Mouse (Mus musculus): Measurements from ENCODE around the gene Hist1h2af.
"Not testable (repeated sequence)": the region's sequence is repeated elsewhere in the genome, so short reads cannot be mapped to it uniquely, and the experiment has no call there.

Hist1h2af gene

DNA sequence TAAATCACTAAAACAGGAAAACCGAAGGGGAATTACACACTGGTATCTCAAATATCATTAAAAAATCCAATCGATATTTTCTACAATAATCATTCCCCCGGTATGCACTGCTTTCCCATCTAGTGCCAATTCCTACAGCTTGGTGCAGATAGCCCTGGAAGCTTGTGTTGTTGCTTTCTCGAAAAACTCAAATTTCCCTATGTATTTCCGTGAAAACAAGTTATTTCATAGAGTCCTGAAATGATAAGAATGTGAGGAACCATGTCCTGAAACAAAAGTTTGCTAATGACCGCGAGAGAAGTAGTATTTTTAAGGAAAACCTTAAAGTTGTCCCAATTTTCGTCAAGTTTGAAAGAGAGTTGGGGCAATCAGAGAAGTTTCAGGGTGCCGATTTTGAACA lies 20.7 kb downstream of the Hist1h2af start:
- in situ Hi-C loops (cut with MboI, MseI), result no loop called here

DNA sequence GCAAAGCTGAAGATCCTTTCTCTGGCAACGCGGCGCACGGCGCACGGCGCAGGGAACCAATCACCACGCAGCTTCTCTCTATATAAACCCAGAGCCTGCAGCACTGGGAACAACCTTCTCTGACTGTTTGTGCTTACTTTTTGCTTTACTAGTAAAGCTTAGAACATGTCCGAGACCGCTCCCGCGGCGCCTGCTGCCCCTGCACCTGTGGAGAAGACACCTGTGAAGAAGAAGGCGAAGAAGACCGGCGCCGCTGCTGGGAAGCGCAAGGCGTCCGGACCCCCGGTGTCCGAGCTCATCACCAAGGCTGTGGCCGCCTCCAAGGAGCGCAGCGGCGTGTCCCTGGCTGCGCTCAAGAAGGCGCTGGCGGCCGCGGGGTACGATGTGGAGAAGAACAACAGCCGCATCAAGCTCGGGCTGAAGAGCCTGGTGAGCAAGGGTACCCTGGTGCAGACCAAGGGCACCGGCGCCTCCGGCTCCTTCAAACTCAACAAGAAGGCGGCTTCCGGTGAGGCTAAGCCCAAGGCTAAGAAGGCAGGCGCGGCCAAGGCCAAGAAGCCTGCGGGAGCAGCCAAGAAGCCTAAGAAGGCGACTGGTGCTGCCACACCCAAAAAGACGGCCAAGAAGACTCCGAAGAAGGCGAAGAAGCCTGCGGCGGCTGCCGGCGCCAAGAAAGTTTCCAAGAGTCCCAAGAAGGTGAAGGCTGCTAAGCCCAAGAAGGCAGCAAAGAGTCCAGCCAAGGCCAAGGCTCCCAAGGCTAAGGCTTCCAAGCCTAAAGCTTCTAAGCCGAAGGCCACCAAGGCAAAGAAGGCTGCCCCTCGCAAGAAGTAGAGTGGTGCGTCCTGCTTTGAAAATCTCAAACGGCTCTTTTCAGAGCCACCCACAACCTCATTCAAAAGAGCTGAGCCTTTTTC lies 21.5 kb downstream of the Hist1h2af start:
- in situ Hi-C loops (cut with MboI, MseI), result no loop called here

DNA sequence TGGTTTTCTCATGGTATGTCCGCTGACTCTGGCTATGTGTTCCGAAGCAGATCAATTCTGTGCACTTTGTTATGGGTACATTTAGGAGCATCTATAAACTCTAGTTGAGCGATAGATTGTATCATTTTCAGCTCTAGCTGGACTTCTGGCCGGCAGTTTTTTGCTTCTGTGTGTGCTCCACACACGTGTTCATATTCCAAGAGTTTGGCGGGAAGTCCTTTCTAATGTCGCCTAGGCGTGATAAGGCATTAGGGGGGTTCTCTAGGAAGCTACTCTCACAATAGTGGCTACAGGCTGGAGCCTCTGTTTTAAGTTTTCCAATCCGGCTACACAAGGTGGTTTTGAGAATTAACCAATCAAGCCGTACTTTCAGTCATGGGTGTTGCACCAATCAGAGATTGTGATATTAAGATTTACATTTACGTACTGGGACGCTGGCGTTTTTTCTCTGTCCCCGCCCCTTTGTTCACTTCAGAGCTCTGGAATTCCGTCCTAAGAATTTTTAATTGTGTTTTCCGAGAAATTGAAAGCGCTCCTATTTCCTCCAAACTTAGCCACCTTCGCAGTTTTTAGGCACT lies 22.2 kb downstream of the Hist1h2af start:
- in situ Hi-C loops (cut with MboI, MseI), result no loop called here

DNA sequence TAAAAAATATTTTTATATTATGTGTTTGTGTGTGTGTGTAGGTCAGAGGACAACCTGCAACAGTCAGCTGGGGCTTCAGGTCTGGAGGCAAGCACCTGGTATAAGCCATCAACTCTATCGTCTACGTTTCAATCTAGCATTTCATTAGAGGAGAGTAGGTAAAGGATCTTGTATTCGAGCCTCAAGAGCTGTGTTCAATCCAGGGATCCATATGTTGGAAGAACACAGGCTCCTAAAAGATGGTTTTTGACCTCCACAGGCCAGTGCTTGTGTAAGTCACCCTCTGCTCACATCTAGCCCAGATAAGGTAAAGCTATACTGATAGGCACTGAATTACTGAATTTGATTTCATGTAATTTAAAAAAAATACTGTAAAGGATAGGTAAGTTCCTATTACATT lies 23.2 kb downstream of the Hist1h2af start:
- in situ Hi-C loops (cut with MboI, MseI), result no loop called here

DNA sequence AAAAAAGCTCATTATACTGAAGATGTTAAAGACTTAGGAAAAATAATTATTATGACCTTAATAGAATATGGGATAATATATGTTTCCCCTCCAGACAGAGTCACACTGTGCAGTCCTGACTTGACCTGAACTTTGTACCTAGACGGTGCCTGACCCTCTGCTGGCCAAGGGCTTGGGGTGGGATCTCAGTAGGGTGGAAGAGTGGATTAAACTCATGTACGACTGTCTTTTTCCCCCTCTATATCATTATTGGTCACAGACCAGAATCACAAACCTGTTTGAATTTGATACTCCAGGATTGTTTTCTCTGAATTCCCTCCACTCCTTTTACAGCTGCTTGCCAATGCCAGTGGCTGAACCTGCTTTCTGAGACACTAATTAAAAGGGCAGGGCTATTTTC lies 27.0 kb downstream of the Hist1h2af start:
- in situ Hi-C loops (cut with MboI, MseI), result not testable (repeated sequence)

DNA sequence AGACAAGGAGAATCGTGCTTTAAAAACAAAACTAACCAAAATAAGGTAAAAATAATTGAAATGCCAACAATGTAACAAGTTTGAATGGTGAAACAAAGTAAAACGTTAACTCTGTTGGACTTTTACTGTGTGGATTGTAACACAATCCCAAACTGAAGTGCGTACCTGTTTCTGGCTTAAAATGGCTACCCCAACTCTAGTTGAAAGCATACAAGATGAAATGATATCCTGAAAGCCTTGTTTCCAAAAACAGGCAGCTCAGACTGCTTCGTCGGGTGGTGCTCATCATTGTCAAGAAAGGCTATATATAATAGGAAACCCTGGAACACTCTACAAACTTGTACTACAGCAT lies 27.8 kb downstream of the Hist1h2af start:
- in situ Hi-C loops (cut with MboI, MseI), result not testable (repeated sequence)

DNA sequence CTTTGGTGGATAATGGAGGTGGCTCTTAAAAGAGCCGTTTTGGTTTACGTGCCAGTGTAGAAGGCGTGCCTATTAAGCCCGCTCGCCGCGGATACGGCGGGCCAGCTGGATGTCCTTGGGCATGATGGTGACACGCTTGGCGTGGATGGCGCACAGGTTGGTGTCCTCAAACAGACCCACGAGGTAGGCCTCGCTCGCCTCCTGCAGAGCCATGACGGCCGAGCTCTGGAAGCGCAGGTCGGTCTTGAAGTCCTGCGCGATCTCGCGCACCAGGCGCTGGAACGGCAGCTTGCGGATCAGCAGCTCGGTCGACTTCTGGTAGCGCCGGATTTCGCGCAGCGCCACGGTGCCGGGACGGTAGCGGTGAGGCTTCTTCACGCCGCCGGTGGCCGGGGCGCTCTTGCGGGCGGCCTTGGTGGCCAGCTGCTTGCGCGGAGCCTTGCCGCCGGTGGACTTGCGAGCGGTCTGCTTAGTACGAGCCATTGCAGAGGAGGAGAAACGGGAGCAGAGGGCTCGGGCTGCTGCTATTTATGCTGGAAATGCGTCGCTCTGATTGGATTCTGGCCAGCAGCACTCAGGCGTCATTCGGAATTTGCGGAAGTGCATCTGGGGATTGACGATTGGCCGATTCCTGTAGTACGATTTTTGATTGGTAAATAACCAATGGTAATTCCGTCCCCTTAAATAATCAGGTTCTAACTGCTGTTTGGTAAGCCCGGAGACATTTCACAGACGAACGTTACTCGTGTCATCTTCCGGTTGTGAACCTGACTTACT lies 28.4 kb downstream of the Hist1h2af start, which contains the start of gene Hist1h3e:
Gene Hist1h3e, minus strand, starts transcription at position 487 of the 777 bp plus-strand sequence.
- in situ Hi-C loops (cut with MboI, MseI), result not testable (repeated sequence)

DNA sequence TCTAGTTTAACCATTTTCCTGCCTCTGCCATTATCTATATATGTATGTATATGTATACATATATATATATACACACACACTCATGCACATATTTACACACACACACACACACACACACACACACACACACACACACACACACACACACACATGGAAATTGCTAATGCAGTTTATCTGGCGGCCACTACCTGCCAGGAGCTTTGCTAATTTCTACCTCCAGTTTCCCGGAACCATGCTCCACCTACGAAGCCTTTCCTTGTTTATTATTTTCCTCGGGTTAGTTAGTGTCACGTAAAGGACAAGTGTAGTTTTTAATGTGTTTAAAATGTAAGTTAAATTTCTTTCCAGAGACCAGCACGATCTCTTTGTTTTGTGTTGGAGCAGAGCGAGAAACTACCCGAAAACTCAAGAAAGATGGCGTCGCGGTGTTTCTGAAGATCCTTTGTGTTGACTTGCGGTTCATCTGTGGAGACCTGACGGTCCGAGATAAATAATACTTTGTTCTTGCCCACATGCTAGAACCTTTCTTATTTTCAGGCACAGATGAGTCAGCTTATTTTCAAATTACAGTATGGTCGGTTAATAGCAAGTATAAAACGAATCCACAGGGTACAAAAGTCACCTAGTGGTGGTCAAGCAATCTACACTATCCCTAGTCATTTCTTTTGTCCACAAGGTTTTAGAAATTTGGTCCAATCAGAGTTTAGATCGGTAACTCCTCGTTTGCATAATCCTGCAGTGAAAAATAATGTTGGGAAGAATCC lies 29.2 kb downstream of the Hist1h2af start:
- in situ Hi-C loops (cut with MboI, MseI), result no loop called here

DNA sequence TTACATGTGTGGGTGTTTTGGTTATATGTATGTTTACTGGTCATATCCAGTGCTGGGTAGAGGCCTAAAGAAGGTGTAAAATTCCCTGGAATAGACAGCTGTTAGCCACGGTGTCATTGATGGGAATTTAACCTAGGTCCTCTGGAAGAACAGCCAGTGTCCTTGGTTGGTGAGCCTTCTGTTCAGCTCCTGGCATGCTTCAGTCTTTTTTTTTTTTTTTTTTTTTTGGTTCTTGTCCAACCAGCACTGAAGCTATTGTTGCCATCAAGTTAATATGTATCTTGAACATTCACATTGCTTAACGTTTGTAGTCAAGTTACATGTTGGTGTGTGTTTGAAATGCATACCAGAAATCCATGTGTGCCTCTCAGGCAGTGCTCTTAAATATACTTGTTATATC lies 30.8 kb downstream of the Hist1h2af start:
- in situ Hi-C loops (cut with MboI, MseI), result no loop called here

DNA sequence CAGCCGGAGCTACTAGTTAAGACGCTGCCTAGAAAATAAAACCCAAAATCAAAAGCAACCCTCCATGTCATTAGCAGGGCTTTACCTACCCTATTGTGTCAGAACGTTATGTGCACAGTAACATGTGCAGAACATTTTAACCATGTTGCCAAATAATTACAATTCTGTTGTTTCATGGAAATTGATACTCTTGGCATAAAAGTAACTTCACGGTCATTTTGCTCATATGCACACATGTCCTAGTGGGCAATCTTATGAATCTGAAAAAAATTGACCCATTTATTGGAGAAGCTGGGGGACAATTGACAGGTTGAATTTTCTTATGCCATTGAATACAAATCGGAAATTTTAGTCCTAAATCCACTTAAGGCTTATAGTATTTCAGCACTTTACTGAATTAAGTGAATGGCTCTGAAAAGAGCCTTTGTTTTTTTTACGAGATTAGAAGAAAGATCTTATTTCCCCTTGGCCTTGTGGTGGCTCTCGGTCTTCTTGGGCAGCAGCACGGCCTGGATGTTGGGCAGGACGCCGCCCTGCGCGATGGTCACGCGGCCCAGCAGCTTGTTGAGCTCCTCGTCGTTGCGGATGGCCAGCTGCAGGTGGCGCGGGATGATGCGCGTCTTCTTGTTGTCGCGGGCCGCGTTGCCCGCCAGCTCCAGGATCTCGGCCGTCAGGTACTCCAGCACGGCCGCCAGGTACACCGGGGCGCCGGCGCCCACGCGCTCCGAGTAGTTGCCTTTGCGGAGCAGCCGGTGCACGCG lies 36.7 kb downstream of the Hist1h2af start:
- in situ Hi-C loops (cut with MboI, MseI), result loop anchor here (5.0 kb wide), 2 partner anchors 112 to 1848 kb away; partner anchors contain the start of genes Hist1h2ac, Hist1h2bc and Hist1h2bm

DNA sequence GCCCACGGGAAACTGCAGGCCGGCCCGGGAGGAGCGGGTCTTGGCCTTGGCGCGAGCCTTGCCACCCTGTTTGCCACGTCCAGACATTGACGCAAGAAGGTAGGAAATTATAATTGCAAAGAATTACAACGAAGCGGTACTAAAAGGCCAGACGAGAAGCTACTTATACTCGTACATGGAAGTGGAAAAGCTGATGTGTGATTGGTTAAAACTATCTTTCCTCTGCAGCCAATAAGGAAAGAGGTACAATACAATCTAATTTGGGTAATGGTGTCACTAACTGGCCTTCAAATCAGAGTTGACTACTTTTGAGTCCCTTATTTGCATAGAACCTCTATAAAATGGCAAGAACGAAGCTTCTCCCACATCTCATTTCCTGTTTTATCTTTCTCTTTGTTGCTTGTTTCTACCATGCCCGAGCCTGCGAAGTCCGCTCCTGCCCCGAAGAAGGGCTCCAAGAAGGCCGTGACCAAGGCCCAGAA lies 37.4 kb downstream of the Hist1h2af start, which contains the start of the genes Hist1h2ae and Hist1h2bg:
Gene Hist1h2ae, minus strand, starts transcription at position 199 of the 482 bp plus-strand sequence.
Gene Hist1h2bg, plus strand, starts transcription at position 375 of the 482 bp plus-strand sequence.
- in situ Hi-C loops (cut with MboI, MseI), result loop anchor here (5.0 kb wide), 2 partner anchors 111 to 1849 kb away; partner anchors contain the start of genes Hist1h2ac, Hist1h2bc and Hist1h2bm

DNA sequence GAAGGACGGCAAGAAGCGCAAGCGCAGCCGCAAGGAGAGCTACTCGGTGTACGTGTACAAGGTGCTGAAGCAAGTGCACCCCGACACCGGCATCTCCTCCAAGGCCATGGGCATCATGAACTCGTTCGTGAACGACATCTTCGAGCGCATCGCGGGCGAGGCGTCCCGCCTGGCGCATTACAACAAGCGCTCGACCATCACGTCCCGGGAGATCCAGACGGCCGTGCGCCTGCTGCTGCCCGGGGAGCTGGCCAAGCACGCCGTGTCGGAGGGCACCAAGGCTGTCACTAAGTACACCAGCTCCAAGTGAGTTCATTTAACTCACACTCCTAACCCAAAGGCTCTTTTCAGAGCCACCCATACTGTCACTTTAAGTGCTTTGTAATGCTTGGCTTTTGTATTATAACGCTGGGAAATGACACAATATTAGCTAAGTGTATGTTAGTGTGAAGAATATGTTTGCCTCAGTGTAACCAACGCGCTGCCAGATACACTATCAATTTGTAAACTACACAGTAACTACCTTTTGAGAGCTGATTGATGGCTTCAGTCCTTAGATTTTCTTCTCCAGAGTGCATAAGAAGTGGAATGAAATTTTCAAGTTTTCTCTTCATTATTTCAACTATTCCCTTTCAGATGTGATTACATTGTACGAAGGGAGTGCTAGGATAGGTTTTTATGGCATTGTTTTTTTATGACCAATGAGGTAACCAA lies 38.0 kb downstream of the Hist1h2af start:
- in situ Hi-C loops (cut with MboI, MseI), result loop anchor here (5.0 kb wide), 2 partner anchors 111 to 1849 kb away; partner anchors contain the start of genes Hist1h2ac, Hist1h2bc and Hist1h2bm

DNA sequence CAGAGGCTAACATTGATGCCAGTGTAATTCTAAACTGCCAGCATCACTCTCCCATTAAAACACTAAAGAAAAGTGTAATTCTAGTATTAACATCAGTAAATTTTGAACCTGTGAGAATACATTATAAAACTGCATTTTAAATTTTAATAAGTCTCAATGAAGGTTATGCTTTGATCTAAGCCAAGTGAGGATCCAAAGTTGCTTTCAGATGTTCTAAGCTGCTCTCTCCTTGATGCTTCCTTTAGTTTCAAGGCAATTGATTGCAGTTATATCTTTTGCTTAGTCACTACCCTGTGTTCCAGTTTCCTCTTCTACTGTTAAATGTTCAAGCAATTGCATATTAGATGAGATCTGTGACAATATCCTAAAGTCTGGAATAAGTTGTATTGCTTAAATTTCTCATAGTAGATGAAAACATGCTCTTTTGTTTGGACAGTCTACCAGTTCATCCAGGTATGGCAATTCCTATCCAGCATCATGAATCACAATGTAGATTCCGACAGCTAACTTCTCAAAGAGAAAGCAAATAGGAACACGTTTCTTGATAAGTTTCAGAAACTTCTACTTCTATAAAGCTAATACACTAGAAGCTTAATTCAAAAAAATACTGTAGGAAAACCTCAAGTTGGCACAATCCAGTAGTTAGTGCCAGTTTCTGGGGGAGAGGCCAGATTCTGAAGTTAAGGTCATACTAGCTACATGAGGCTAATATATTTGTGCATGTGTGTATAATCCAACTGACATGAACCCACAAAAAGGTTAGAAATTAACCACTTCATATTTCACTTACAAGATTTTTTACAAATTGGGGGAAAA lies 38.7 kb downstream of the Hist1h2af start:
- in situ Hi-C loops (cut with MboI, MseI), result loop anchor here (5.0 kb wide), 2 partner anchors 110 to 1850 kb away; partner anchors contain the start of genes Hist1h2ac, Hist1h2bc and Hist1h2bm

DNA sequence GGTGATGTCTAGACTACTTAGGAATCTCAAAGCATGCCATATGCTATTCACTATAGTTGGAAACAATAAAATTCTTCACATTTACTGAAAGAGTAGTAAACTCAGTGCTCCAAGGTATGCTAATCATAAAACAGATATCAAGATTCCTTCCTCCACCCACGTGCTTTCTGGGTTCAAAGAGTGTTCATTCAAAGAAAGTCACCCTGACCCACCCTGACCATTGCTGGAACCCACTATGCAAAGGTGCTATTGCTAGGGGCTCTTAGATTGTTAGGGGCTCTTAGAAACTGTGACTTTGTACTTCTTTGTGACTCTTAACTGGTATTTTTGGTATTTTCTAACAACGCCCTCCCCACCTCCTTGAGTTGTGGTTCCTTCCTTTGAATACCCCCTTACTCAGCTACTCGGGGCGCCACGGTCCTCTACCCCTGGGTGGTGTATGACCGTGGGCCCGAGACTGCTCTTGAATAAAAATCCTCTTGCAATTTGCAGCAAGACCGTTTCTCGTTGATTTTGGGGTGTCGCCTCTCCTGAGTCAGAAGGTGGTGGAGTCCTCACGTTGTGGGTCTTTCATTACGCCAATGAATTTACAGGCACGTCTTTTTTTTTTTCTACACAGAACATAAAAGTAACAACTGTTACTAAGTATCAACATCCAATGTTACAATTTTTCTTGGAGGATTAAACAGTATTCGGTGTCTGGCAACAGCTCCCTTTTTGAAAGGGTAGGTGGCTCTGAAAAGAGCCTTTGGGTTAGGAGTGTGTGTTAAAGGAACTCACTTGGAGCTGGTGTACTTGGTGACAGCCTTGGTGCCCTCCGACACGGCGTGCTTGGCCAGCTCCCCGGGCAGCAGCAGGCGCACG lies 39.6 kb downstream of the Hist1h2af start:
- in situ Hi-C loops (cut with MboI, MseI), result loop anchor here (5.0 kb wide), 2 partner anchors 109 to 1851 kb away; partner anchors contain the start of genes Hist1h2ac, Hist1h2bc and Hist1h2bm

DNA sequence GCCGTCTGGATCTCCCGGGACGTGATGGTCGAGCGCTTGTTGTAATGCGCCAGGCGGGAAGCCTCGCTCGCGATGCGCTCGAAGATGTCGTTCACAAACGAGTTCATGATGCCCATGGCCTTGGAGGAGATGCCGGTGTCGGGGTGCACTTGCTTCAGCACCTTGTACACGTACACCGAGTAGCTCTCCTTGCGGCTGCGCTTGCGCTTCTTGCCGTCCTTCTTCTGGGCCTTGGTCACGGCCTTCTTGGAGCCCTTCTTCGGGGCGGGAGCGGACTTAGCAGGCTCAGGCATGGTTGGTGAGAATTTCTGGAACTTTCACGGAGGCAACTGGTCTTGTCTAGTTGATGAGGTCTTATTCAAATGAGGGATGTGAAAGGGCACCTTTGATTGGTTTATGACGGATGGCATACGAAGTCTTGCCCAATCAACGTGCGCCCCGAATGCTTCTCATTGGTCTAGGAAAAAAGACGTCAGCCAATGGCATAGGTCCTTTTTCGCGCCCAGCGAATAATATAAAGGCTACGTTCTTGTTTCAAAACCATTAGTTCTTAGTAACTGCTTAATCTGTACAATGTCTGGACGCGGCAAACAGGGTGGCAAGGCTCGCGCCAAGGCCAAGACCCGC lies 40.3 kb downstream of the Hist1h2af start, which contains the start of the genes Hist1h2bf and Hist1h2ad:
Gene Hist1h2bf, minus strand, starts transcription at position 299 of the 627 bp plus-strand sequence.
Gene Hist1h2ad, plus strand, starts transcription at position 484 of the 627 bp plus-strand sequence.
- in situ Hi-C loops (cut with MboI, MseI), result loop anchor here (5.0 kb wide), 2 partner anchors 108 to 1852 kb away; partner anchors contain the start of genes Hist1h2ac, Hist1h2bc and Hist1h2bm

DNA sequence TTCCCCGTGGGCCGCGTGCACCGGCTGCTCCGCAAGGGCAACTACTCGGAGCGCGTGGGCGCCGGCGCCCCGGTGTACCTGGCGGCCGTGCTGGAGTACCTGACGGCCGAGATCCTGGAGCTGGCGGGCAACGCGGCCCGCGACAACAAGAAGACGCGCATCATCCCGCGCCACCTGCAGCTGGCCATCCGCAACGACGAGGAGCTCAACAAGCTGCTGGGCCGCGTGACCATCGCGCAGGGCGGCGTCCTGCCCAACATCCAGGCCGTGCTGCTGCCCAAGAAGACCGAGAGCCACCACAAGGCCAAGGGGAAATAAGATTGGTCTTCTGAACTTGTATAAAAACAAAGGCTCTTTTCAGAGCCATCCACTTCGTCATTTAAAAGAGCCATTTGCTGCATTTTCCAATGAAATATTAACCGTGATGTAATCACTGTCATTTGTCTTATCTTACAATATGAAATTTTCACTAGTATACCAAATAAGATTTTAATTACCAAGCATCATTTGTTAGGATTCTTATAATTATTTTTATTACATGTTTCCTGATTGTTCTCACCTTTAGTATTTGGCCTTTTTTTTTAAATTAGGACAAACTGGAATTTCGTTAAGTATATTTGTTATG lies 41.0 kb downstream of the Hist1h2af start:
- in situ Hi-C loops (cut with MboI, MseI), result loop anchor here (5.0 kb wide), 2 partner anchors 108 to 1852 kb away; partner anchors contain the start of genes Hist1h2ac, Hist1h2bc and Hist1h2bm
